Mouse (Mus musculus): ENCODE results near the gene Acta1.

DNA sequence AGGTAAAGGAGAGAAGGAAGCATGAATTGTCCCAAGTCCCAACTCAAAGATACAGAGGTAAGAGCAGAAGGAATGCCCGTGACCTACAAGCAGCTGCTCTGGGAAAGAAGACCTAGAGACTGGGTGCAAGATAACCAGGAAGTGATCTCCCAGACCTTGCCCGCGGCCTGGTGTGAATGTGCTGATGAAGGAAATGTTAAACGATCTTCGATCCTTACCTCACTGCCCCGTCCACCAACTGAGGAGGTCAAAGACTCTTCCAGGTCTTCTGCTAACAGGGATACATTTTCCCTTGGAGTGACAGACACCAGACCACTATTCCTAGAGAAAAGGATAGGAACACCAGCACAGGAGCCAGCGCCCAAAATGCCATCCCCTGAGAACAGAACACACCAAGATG is 34.5 kb upstream of the Acta1 start:
- TF ChIP-seq POLR2A (IDR thresholded peaks at IDR 0.05; ENCODE audit: low read depth, low read length) (no peak), CTCF (IDR thresholded peaks at IDR 0.05; ENCODE audit: extremely low read depth, insufficient read length, insufficient replicate concordance, low read depth, low read length) (no peak)
